Mouse (Mus musculus) spleen, adult 2 months (tissue): Measurements from ENCODE around the gene Cyp4a31. TPM values are rescaled to one million over a fixed set of nuclear protein-coding genes. Genes with fewer than 3 reads are reported as not detected.
"Not testable (repeated sequence)": the region's sequence is repeated elsewhere in the genome, so short reads cannot be mapped to it uniquely, and the experiment has no call there.

Experiments
- DNase-seq, 2 experiments: peaks; one replicate each; pipeline versions ENCODE4 v3.0.0 to v3.0.0-alpha.2; 2012 to 2021; ENCODE audit warnings: low spot score in 2 of 2, low read depth in 1 of 2
- H3K27ac ChIP-seq: fragments of 200-500 bp; 2 replicates; pipeline ENCODE4 v1.5.1; 2012; ENCODE audit warnings: low read length, inconsistent platforms; ENCODE audit not compliant: insufficient read depth
- H3K27me3 ChIP-seq: fragments of 200-500 bp; 2 replicates; pipeline ENCODE4 v1.6.1; 2012; ENCODE audit warnings: mild to moderate bottlenecking, moderate library complexity, low read length, inconsistent platforms; ENCODE audit not compliant: control insufficient read depth, insufficient read depth
- H3K36me3 ChIP-seq: fragments of 200-500 bp; 2 replicates; pipeline ENCODE4 v1.6.1; 2012; ENCODE audit warnings: mild to moderate bottlenecking, low read length, inconsistent platforms; ENCODE audit not compliant: control insufficient read depth, insufficient read depth
- H3K4me1 ChIP-seq: fragments of 200-500 bp; 2 replicates; pipeline ENCODE4 v1.6.1; 2011; ENCODE audit warnings: inconsistent platforms; ENCODE audit not compliant: control insufficient read depth, insufficient read depth, insufficient read length
- H3K4me3 ChIP-seq: fragments of 200-500 bp; 2 replicates; pipeline ENCODE4 v1.5.1; 2011; ENCODE audit warnings: mild to moderate bottlenecking, inconsistent platforms; ENCODE audit not compliant: insufficient read depth, insufficient read length; ENCODE audit errors: extremely low read depth
- CTCF ChIP-seq: fragments of 200-500 bp; IDR thresholded peaks from 2 replicates; pipeline ENCODE4 v1.5.1; 2011; ENCODE audit warnings: mild to moderate bottlenecking, inconsistent platforms; ENCODE audit not compliant: insufficient read depth, insufficient read length, insufficient replicate concordance; ENCODE audit errors: extremely low read depth
- POLR2A ChIP-seq: fragments of 200-500 bp; IDR thresholded peaks from 2 replicates; pipeline ENCODE4 v1.6.1; 2011; ENCODE audit warnings: low read depth, low read length, inconsistent platforms
- WGBS: fragments of 180-500 bp; shearing (Covaris S2); methylation state at CpG from one replicate; pipeline ENCODE4 v1.1.7; 2018; 5-methylcytosine and 5-hydroxymethylcytosine counted together
- polyA plus RNA-seq: library from polyadenylated mRNA; depleted of rRNA; stranded (reverse); fragments of >200 nt; gene quantifications from 2 replicates; pipeline ENCODE4 v1.2.3, GENCODE M21; 2012; rRNA removed

Gene Cyp4a31
- polyA plus RNA-seq, 1 experiment = not detected

GRCm38 (mm10) chr4:115583036-115583435, 19.6 kb downstream of the Cyp4a31 start:
- Histone ChIP-seq H3K36me3 (no peaks in the 10 kb centered on the region), H3K4me3 (no peak overlapping the region), H3K27me3 (no peaks in the 10 kb centered on the region), H3K4me1 (no peaks in the 10 kb centered on the region), H3K27ac (no peak overlapping the region)
- no peak for TF ChIP-seq POLR2A
- TF ChIP-seq CTCF = no peak
- DNase-seq = no peak

- no peak overlapping the region for H3K4me3 ChIP-seq
- H3K36me3 ChIP-seq = no peaks in the 10 kb centered on the region
- 84% methylated on average over 1 of the region's 1 CpGs for WGBS
- DNase-seq = no peak
- no peak overlapping the region for H3K27ac ChIP-seq
- TF ChIP-seq CTCF (no peak), POLR2A (no peak)
- H3K27me3 ChIP-seq = no peaks in the 10 kb centered on the region
- H3K4me1 ChIP-seq = no peaks in the 10 kb centered on the region
Measured at GRCm38 (mm10) chr4:115596357-115596756, 32.9 kb downstream of the Cyp4a31 start.

- H3K27ac ChIP-seq = no peak overlapping the region
- no peak for TF ChIP-seq CTCF
- no peak for TF ChIP-seq POLR2A
- H3K4me1 ChIP-seq = no peaks in the 10 kb centered on the region
- 82% methylated on average over 2 of the region's 2 CpGs for WGBS
- no peaks in the 10 kb centered on the region for H3K27me3 ChIP-seq
- no peak overlapping the region for H3K4me3 ChIP-seq
- DNase-seq = no peak
- H3K36me3 ChIP-seq = no peaks in the 10 kb centered on the region
Measured at GRCm38 (mm10) chr4:115596824-115597336, 33.4 kb downstream of the Cyp4a31 start.

- 91% methylated on average over 8 of the region's 8 CpGs for WGBS
Measured at GRCm38 (mm10) chr4:115600611-115601010, 37.2 kb downstream of the Cyp4a31 start, which contains the start of gene Cyp4a32. Cyp4a32 (plus strand) TSS chr4:115600969.

GRCm38 (mm10) chr4:115614005-115614404, 50.6 kb downstream of the Cyp4a31 start:
- no peaks in the 10 kb centered on the region for H3K36me3 ChIP-seq
- TF ChIP-seq CTCF (no peak), POLR2A (no peak)
- no peaks in the 10 kb centered on the region for H3K27me3 ChIP-seq
- no peak overlapping the region for H3K4me3 ChIP-seq
- H3K4me1 ChIP-seq = no peaks in the 10 kb centered on the region
- no peak overlapping the region for H3K27ac ChIP-seq
- no peak for DNase-seq

More at GRCm38 (mm10) chr4:115600611-115601010, 37.2 kb downstream of the Cyp4a31 start, which contains the start of gene Cyp4a32:
- not testable (repeated sequence) for H3K4me1 ChIP-seq, H3K27me3 ChIP-seq, H3K4me3 ChIP-seq, H3K36me3 ChIP-seq, H3K27ac ChIP-seq, DNase-seq

GRCm38 (mm10) chr4:115625560-115625959, 62.1 kb downstream of the Cyp4a31 start:
- H3K4me1 ChIP-seq, H3K27me3 ChIP-seq, H3K27ac ChIP-seq, H3K36me3 ChIP-seq, DNase-seq, H3K4me3 ChIP-seq: not testable (repeated sequence)
- WGBS = 93% methylated on average over 3 of the region's 3 CpGs

Other genes with a start within 250 kb of the Cyp4a31 start
- gene Cyp4a12b, start 152.0 kb upstream of the Cyp4a31 start, polyA plus RNA-seq = not detected in 2 replicates
- not detected in 2 replicates for gene Cyp4a30b, start 111.0 kb upstream of the Cyp4a31 start, polyA plus RNA-seq
- gene Cyp4a14, start 67.5 kb upstream of the Cyp4a31 start, polyA plus RNA-seq = not detected in 2 replicates
- 0.06 TPM in 1 of 2 replicates, not detected in the other for gene Cyp4a10, start 45.4 kb upstream of the Cyp4a31 start, polyA plus RNA-seq
- gene Cyp4a32, start 37.3 kb downstream of the Cyp4a31 start, polyA plus RNA-seq = not detected in 2 replicates
- 9.5 and 9.8 TPM in 2 replicates for gene Cyp4b1, start 84.1 kb downstream of the Cyp4a31 start, polyA plus RNA-seq
- 12.8 and 19.6 TPM in 2 replicates for gene Efcab14, start 174.1 kb downstream of the Cyp4a31 start, polyA plus RNA-seq
- 0.14 and 0.32 TPM in 2 replicates for gene Tex38, start 217.4 kb downstream of the Cyp4a31 start, polyA plus RNA-seq
- gene Atpaf1, start 221.2 kb downstream of the Cyp4a31 start, polyA plus RNA-seq = 20.2 and 35.6 TPM in 2 replicates